Mouse (Mus musculus): ENCODE results near the gene Dhps. TPM values are rescaled to one million over a fixed set of nuclear protein-coding genes. Genes with fewer than 3 reads are reported as not detected.
"Not testable (repeated sequence)": the region's sequence is repeated elsewhere in the genome, so short reads cannot be mapped to it uniquely, and the experiment has no call there.

The Dhps gene
- polyA plus RNA-seq, 1 experiment from 2014 or later, result 55.8 TPM

DNA sequence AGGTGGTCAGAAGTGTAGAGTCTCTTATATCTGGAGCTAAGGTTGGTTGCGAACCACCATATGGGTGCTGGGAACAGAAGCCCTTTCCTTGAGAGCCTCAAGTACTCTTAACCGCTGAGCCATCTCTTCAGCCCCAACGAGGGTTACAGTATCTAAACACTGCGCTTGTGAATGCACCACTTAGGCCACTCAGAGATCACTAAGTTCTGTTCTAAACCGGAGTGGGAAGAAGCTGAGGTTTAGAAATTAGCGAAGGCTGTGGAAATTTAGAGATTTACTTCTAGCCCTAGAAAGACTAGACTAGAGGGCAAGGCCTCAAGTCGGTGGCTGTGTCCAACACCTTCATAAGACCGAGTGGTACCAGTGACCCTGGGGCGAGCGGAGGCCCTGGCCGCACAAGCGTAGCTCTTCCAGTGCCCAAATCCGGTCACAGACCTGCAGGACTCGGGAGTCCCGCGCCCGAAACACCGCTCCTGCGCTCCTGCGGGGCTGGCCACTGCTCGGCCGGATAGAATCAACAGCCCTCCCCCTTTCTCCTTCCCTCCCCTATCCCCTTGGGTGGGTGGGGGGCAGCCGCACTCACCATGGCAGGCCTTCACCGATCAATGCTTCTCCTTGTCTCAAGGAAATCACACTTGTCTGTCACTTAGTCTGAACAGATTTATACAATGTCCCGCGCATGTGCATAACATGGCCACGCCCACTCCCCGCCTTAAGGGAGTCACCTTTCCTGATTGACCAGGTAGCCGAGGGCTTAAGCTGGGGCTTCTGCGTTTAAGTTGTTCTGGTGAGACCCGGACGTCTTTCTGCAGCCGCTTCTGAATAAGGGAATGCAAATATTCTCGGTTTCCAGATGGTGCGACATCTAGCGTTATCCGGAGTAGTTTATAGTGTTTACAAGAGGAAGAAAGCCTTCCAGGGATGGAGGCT, 47.8 kb downstream of the Dhps start:
- H3K9ac ChIP-seq (ENCODE audit: low read length), result peak overlapping the region; percentile 83
- H3K4me2 ChIP-seq (ENCODE audit: low read length), result peak overlapping the region; percentile 89
- peak overlapping the region in 1 of 2 experiments; percentile 49; a peak in 1 of 4 replicates for H3K27ac ChIP-seq (replicated peaks in 1 of 2; ENCODE audit: control insufficient read depth in 1 of 2, insufficient read depth in 1 of 2, low read depth in 2 of 2, low read length in 2 of 2)
- no peaks in the 10 kb centered on the region for H3K36me3 ChIP-seq (ENCODE audit: control insufficient read depth, insufficient read depth, low read length)
- H3K27me3 ChIP-seq (ENCODE audit: control insufficient read depth, insufficient read depth, low read length), result no peaks in the 10 kb centered on the region
- 8% methylated on average over 37 of the region's 37 CpGs for WGBS
- H3K9me3 ChIP-seq (ENCODE audit: control insufficient read depth, low read length), result no peaks in the 10 kb centered on the region
- 0 out of 4 replicates have a peak, but pooled peaks cover 0 to 3% of the 10 kb centered on the region in 2 experiments for H3K4me1 ChIP-seq (ENCODE audit: control insufficient read depth in 2 of 2, insufficient read depth in 2 of 2, low read length in 2 of 2)
- peak; percentile 81 for ATAC-seq (ENCODE audit: insufficient number of reproducible peaks, insufficient read depth, low FRiP score, low read depth)
- H3K4me3 ChIP-seq (ENCODE audit: control insufficient read depth in 1 of 2, insufficient read depth in 1 of 2, low read depth in 1 of 2, low read length in 2 of 2), result peak overlapping the region; percentile 67 to 91

DNA sequence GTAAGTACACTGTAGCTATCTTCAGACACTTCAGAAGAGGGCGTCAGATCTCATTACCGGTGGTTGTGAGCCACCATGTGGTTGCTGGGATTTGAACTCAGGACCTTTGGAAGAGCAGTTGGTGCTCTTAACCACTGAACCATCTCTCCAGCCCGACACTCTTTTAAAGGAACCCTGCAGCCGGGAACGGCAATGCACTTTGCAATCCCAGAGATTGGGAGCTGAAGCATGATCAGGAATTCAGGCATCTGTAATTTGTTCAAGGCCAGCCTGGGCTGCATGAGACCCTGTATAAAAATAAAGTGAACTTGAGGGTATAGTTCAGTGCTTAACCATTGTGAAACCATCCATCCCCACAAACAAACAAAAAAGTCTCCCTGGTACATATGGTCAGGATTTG, 48.7 kb downstream of the Dhps start:
- not testable (repeated sequence) for H3K4me1 ChIP-seq (ENCODE audit: control insufficient read depth in 2 of 2, insufficient read depth in 2 of 2, low read length in 2 of 2); H3K9me3 ChIP-seq (ENCODE audit: control insufficient read depth, low read length); H3K9ac ChIP-seq (ENCODE audit: low read length); H3K36me3 ChIP-seq (ENCODE audit: control insufficient read depth, insufficient read depth, low read length); ATAC-seq (ENCODE audit: insufficient number of reproducible peaks, insufficient read depth, low FRiP score, low read depth); H3K4me3 ChIP-seq (ENCODE audit: control insufficient read depth in 1 of 2, insufficient read depth in 1 of 2, low read depth in 1 of 2, low read length in 2 of 2); H3K4me2 ChIP-seq (ENCODE audit: low read length); H3K27ac ChIP-seq (replicated peaks in 1 of 2; ENCODE audit: control insufficient read depth in 1 of 2, insufficient read depth in 1 of 2, low read depth in 2 of 2, low read length in 2 of 2); H3K27me3 ChIP-seq (ENCODE audit: control insufficient read depth, insufficient read depth, low read length)
- WGBS, result 78% methylated on average over 5 of the region's 5 CpGs

DNA sequence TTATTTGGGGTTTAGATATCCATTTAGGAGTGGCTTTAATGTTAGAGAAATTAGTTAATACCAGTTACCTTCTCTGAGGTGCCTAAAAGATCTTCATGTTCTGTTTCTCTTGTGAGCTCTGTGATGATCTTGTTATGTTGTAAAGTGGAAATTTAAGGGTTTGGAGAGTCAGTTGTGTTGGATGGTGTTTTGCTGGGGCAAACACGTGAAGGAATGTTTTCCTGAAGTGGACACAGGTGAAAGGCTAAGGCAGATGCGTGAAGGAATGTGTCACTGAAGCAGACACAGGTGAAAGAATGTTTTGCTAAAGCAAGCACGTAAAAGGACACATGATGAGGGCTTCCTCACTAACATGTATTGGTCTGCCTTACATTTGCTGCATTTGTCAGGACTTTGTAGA, 51.4 kb downstream of the Dhps start, which contains the start of gene Zfp791:
Gene Zfp791 (minus strand): TSS at position 101 of the 400 bp plus-strand sequence.
- no peak within 1 kb of the TSS for H3K9ac ChIP-seq (ENCODE audit: low read length)
- 72% methylated on average over 3 of the region's 3 CpGs for WGBS
- no peaks in the 10 kb centered on the region for H3K27me3 ChIP-seq (ENCODE audit: control insufficient read depth, insufficient read depth, low read length)
- no peaks in the 10 kb centered on the region for H3K36me3 ChIP-seq (ENCODE audit: control insufficient read depth, insufficient read depth, low read length)
- H3K4me2 ChIP-seq (ENCODE audit: low read length), result no peak within 1 kb of the TSS
- no peak within 1 kb of the TSS for H3K4me3 ChIP-seq (ENCODE audit: control insufficient read depth in 1 of 2, insufficient read depth in 1 of 2, low read depth in 1 of 2, low read length in 2 of 2)
- no peak within 1 kb of the TSS for H3K27ac ChIP-seq (replicated peaks in 1 of 2; ENCODE audit: control insufficient read depth in 1 of 2, insufficient read depth in 1 of 2, low read depth in 2 of 2, low read length in 2 of 2)
- no peak for ATAC-seq (ENCODE audit: insufficient number of reproducible peaks, insufficient read depth, low FRiP score, low read depth)
- H3K4me1 ChIP-seq (ENCODE audit: control insufficient read depth in 2 of 2, insufficient read depth in 2 of 2, low read length in 2 of 2), result 0 out of 4 replicates have a peak, but pooled peaks cover 0 to 3% of the 10 kb centered on the region in 2 experiments
- no peaks in the 10 kb centered on the region for H3K9me3 ChIP-seq (ENCODE audit: control insufficient read depth, low read length)

DNA sequence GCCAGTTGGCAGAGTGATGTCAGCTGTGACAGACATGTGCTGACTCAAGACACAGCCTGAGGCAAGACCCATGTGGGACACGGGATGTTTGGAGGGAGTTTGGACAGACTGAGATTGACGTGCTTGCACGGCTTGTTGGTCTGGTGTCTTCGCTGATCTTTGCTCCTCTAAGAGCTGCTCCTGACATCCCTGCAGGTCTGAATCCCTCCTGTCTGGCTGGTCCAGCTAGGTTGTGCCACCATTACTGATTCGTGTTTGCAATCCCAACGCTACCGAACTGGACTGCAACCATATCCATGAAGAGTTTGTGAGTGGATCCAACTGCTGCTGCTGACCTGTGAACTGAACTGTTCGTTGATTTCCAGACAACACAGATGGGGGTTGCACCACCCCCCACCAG, 52.1 kb downstream of the Dhps start:
- H3K9me3 ChIP-seq (ENCODE audit: control insufficient read depth, low read length), result no peaks in the 10 kb centered on the region
- no peaks in the 10 kb centered on the region for H3K27me3 ChIP-seq (ENCODE audit: control insufficient read depth, insufficient read depth, low read length)
- H3K27ac ChIP-seq (replicated peaks in 1 of 2; ENCODE audit: control insufficient read depth in 1 of 2, insufficient read depth in 1 of 2, low read depth in 2 of 2, low read length in 2 of 2), result no peak overlapping the region
- no peak overlapping the region for H3K4me3 ChIP-seq (ENCODE audit: control insufficient read depth in 1 of 2, insufficient read depth in 1 of 2, low read depth in 1 of 2, low read length in 2 of 2)
- 0 out of 4 replicates have a peak, but pooled peaks cover 0 to 3% of the 10 kb centered on the region in 2 experiments for H3K4me1 ChIP-seq (ENCODE audit: control insufficient read depth in 2 of 2, insufficient read depth in 2 of 2, low read length in 2 of 2)
- no peaks in the 10 kb centered on the region for H3K36me3 ChIP-seq (ENCODE audit: control insufficient read depth, insufficient read depth, low read length)
- WGBS, result 89% methylated on average over 8 of the region's 8 CpGs
- no peak for ATAC-seq (ENCODE audit: insufficient number of reproducible peaks, insufficient read depth, low FRiP score, low read depth)
- no peak overlapping the region for H3K4me2 ChIP-seq (ENCODE audit: low read length)
- H3K9ac ChIP-seq (ENCODE audit: low read length), result no peak overlapping the region

Small RNAs within 50 kb of the gene (microRNA-seq; reads per million reads assigned to microRNA genes)
- not detected for gene Gm23388
- gene Mir7070, result 1.1 reads per million

Other genes with a start within 250 kb of the Dhps start
- gene Dand5, start 248.9 kb upstream of the Dhps start, polyA plus RNA-seq (2014; fragmentation: Nextera tagmentation; extraction: Ambion mirVana), result 5.9 and 6.6 TPM in 2 replicates
- 49.9 and 53.0 TPM in 2 replicates for gene Gadd45gip1, start 240.2 kb upstream of the Dhps start, polyA plus RNA-seq (2014; fragmentation: Nextera tagmentation; extraction: Ambion mirVana)
- gene Rad23a, start 231.1 kb upstream of the Dhps start, polyA plus RNA-seq (2014; fragmentation: Nextera tagmentation; extraction: Ambion mirVana), result 122 and 125 TPM in 2 replicates
- gene Calr, start 224.8 kb upstream of the Dhps start, polyA plus RNA-seq (2014; fragmentation: Nextera tagmentation; extraction: Ambion mirVana), result 500 and 527 TPM in 2 replicates
- 47.6 and 50.7 TPM in 2 replicates for gene Farsa, start 214.8 kb upstream of the Dhps start, polyA plus RNA-seq (2014; fragmentation: Nextera tagmentation; extraction: Ambion mirVana)
- 23.7 and 25.2 TPM in 2 replicates for gene Syce2, start 199.6 kb upstream of the Dhps start, polyA plus RNA-seq (2014; fragmentation: Nextera tagmentation; extraction: Ambion mirVana)
- 34.0 and 38.6 TPM in 2 replicates for gene Gcdh, start 177.8 kb upstream of the Dhps start, polyA plus RNA-seq (2014; fragmentation: Nextera tagmentation; extraction: Ambion mirVana)
- gene Klf1, start 169.8 kb upstream of the Dhps start, polyA plus RNA-seq (2014; fragmentation: Nextera tagmentation; extraction: Ambion mirVana), result 1.8 and 2.5 TPM in 2 replicates
- 4.5 and 5.5 TPM in 2 replicates for gene Dnase2a, start 163.2 kb upstream of the Dhps start, polyA plus RNA-seq (2014; fragmentation: Nextera tagmentation; extraction: Ambion mirVana)
- gene Mast1, start 134.4 kb upstream of the Dhps start, polyA plus RNA-seq (2014; fragmentation: Nextera tagmentation; extraction: Ambion mirVana), result 0.08 and 0.23 TPM in 2 replicates
- gene Rtbdn, start 124.8 kb upstream of the Dhps start, polyA plus RNA-seq (2014; fragmentation: Nextera tagmentation; extraction: Ambion mirVana), result 0.12 TPM in 1 of 2 replicates, not detected in the other
- gene Gm49661, start 102.3 kb upstream of the Dhps start, polyA plus RNA-seq (2014; fragmentation: Nextera tagmentation; extraction: Ambion mirVana), result not detected in 2 replicates
- gene Prdx2, start 102.2 kb upstream of the Dhps start, polyA plus RNA-seq (2014; fragmentation: Nextera tagmentation; extraction: Ambion mirVana), result 792 and 804 TPM in 2 replicates
- 71.8 and 80.8 TPM in 2 replicates for gene Rnaseh2a, start 102.0 kb upstream of the Dhps start, polyA plus RNA-seq (2014; fragmentation: Nextera tagmentation; extraction: Ambion mirVana)
- gene Junb, start 93.0 kb upstream of the Dhps start, polyA plus RNA-seq (2014; fragmentation: Nextera tagmentation; extraction: Ambion mirVana), result 10.1 and 10.9 TPM in 2 replicates
- 5.0 and 5.1 TPM in 2 replicates for gene Hook2, start 81.2 kb upstream of the Dhps start, polyA plus RNA-seq (2014; fragmentation: Nextera tagmentation; extraction: Ambion mirVana)
- gene Best2, start 57.2 kb upstream of the Dhps start, polyA plus RNA-seq (2014; fragmentation: Nextera tagmentation; extraction: Ambion mirVana), result not detected in 2 replicates
- 91.5 and 109 TPM in 2 replicates for gene Asna1, start 46.5 kb upstream of the Dhps start, polyA plus RNA-seq (2014; fragmentation: Nextera tagmentation; extraction: Ambion mirVana)
- 92.0 and 95.9 TPM in 2 replicates for gene Trir, start 44.9 kb upstream of the Dhps start, polyA plus RNA-seq (2014; fragmentation: Nextera tagmentation; extraction: Ambion mirVana)
- gene Tnpo2, start 34.8 kb upstream of the Dhps start, polyA plus RNA-seq (2014; fragmentation: Nextera tagmentation; extraction: Ambion mirVana), result 13.0 and 15.2 TPM in 2 replicates
- 16.6 and 21.6 TPM in 2 replicates for gene Fbxw9, start 11.7 kb upstream of the Dhps start, polyA plus RNA-seq (2014; fragmentation: Nextera tagmentation; extraction: Ambion mirVana)
- gene Gm5741, start 3.8 kb upstream of the Dhps start, polyA plus RNA-seq (2014; fragmentation: Nextera tagmentation; extraction: Ambion mirVana), result not detected in 2 replicates
- 125 and 136 TPM in 2 replicates for gene Wdr83os, start 9.0 kb downstream of the Dhps start, polyA plus RNA-seq (2014; fragmentation: Nextera tagmentation; extraction: Ambion mirVana)
- 35.4 and 43.0 TPM in 2 replicates for gene Wdr83, start 9.5 kb downstream of the Dhps start, polyA plus RNA-seq (2014; fragmentation: Nextera tagmentation; extraction: Ambion mirVana)
- 32.9 and 35.7 TPM in 2 replicates for gene Man2b1, start 11.5 kb downstream of the Dhps start, polyA plus RNA-seq (2014; fragmentation: Nextera tagmentation; extraction: Ambion mirVana)
- gene Zfp791, start 51.3 kb downstream of the Dhps start, polyA plus RNA-seq (2014; fragmentation: Nextera tagmentation; extraction: Ambion mirVana), result 0.80 and 1.1 TPM in 2 replicates
- gene Cks1brt, start 80.2 kb downstream of the Dhps start, polyA plus RNA-seq (2014; fragmentation: Nextera tagmentation; extraction: Ambion mirVana), result not detected in 2 replicates
- not detected in 2 replicates for gene Olfr371, start 154.2 kb downstream of the Dhps start, polyA plus RNA-seq (2014; fragmentation: Nextera tagmentation; extraction: Ambion mirVana)
- gene Orc6, start 227.9 kb downstream of the Dhps start, polyA plus RNA-seq (2014; fragmentation: Nextera tagmentation; extraction: Ambion mirVana), result 61.7 and 61.8 TPM in 2 replicates
- gene Vps35, start 228.0 kb downstream of the Dhps start, polyA plus RNA-seq (2014; fragmentation: Nextera tagmentation; extraction: Ambion mirVana), result 106 and 110 TPM in 2 replicates